Mouse (Mus musculus) telencephalon, adult 2 months (tissue): Measurements from ENCODE around the gene B9d1.

Source experiments
- DNase-seq: peaks from one replicate; pipeline ENCODE4 v3.0.0-alpha.2; 2011; ENCODE audit warnings: low read depth, low spot score

B9d1 gene

GRCm38 (mm10) chr11:61489085-61489484, 15.9 kb upstream of the B9d1 start:
- DNase-seq = no peak

GRCm38 (mm10) chr11:61489874-61490273, 15.1 kb upstream of the B9d1 start:
- DNase-seq = no peak

- no peak for DNase-seq
These were observed 13.9 kb upstream of the B9d1 start for GRCm38 (mm10) chr11:61490944-61491520.

- no peak for DNase-seq
These were observed 12.1 kb upstream of the B9d1 start for GRCm38 (mm10) chr11:61492749-61493401.

- DNase-seq = no peak
These were observed 11.3 kb upstream of the B9d1 start for GRCm38 (mm10) chr11:61493525-61494128.

- DNase-seq = peak; percentile 98
These were observed 10.6 kb upstream of the B9d1 start, which contains the start of gene Mapk7 for GRCm38 (mm10) chr11:61494129-61494997. Gene Mapk7, minus strand, starts transcription at chr11:61494406.

- DNase-seq = no peak
These were observed 9.4 kb upstream of the B9d1 start for GRCm38 (mm10) chr11:61495528-61495927.

GRCm38 (mm10) chr11:61497490-61497889, 7.5 kb upstream of the B9d1 start:
- DNase-seq = no peak

- no peak for DNase-seq
These were observed 6.0 kb upstream of the B9d1 start for GRCm38 (mm10) chr11:61498736-61499504.

GRCm38 (mm10) chr11:61503933-61504332, 1.0 kb upstream of the B9d1 start:
- DNase-seq = no peak

- DNase-seq = no peak
These were observed 10.0 kb downstream of the B9d1 start for GRCm38 (mm10) chr11:61514953-61515352.

- no peak for DNase-seq
These were observed 13.0 kb downstream of the B9d1 start for GRCm38 (mm10) chr11:61517971-61518370.

GRCm38 (mm10) chr11:61518871-61519270, 13.9 kb downstream of the B9d1 start:
- no peak for DNase-seq

- no peak for DNase-seq
These were observed 14.7 kb downstream of the B9d1 start for GRCm38 (mm10) chr11:61519484-61520107.

GRCm38 (mm10) chr11:61526872-61527271, 21.9 kb downstream of the B9d1 start:
- DNase-seq = no peak

- no peak for DNase-seq
These were observed 24.3 kb downstream of the B9d1 start for GRCm38 (mm10) chr11:61529268-61529713.

- no peak for DNase-seq
These were observed 27.9 kb downstream of the B9d1 start for GRCm38 (mm10) chr11:61532820-61533219.

GRCm38 (mm10) chr11:61533571-61533970, 28.6 kb downstream of the B9d1 start:
- no peak for DNase-seq

- no peak for DNase-seq
These were observed 30.6 kb downstream of the B9d1 start for GRCm38 (mm10) chr11:61535530-61535929.

- no peak for DNase-seq
These were observed 32.0 kb downstream of the B9d1 start for GRCm38 (mm10) chr11:61536952-61537351.

GRCm38 (mm10) chr11:61537362-61537761, 32.4 kb downstream of the B9d1 start:
- DNase-seq = peak; percentile 61
